Mouse (Mus musculus): ENCODE measurements at regions not wholly inside any gene's neighbourhood (a gene's known extent, or its start where the extent isn't known, plus 50 kb on each side); places are given as distances from the start of the nearest gene placed in this dataset.
A peak's percentile ranks its signal among the peaks of the same experiment; 100 is the strongest.
"Not testable (repeated sequence)": the region's sequence is repeated elsewhere in the genome, so short reads cannot be mapped to it uniquely, and the experiment has no call there.

GRCm38 (mm10) chr4:28064935-28065334 lies 748.0 kb upstream of the Epha7 start:
- Histone ChIP-seq H3K36me3 (no peaks in the 10 kb centered on the region), H3K4me3 (no peak overlapping the region), H3K27ac (no peak overlapping the region), H3K9me3 (no peaks in the 10 kb centered on the region), H3K4me1 (replicated peaks) (no peaks in the 10 kb centered on the region), H3K4me2 (no peak overlapping the region), H3K27me3 (no peaks in the 10 kb centered on the region), H3K9ac (no peak overlapping the region)
- ATAC-seq (ENCODE audit: low FRiP score), result no peak

- no peaks in the 10 kb centered on the region for H3K9me3 ChIP-seq
- H3K36me3 ChIP-seq, result no peaks in the 10 kb centered on the region
- H3K4me3 ChIP-seq, result no peak overlapping the region
- H3K27me3 ChIP-seq, result no peaks in the 10 kb centered on the region
- H3K4me1 ChIP-seq (replicated peaks), result no peaks in the 10 kb centered on the region
- no peak for ATAC-seq (ENCODE audit: low FRiP score)
- no peak overlapping the region for H3K9ac ChIP-seq
- no peak overlapping the region for H3K27ac ChIP-seq
- no peak overlapping the region for H3K4me2 ChIP-seq
- WGBS, result 65% methylated on average over 1 of the region's 1 CpGs
These were observed 747.1 kb upstream of the Epha7 start for GRCm38 (mm10) chr4:28065828-28066227.

DNA sequence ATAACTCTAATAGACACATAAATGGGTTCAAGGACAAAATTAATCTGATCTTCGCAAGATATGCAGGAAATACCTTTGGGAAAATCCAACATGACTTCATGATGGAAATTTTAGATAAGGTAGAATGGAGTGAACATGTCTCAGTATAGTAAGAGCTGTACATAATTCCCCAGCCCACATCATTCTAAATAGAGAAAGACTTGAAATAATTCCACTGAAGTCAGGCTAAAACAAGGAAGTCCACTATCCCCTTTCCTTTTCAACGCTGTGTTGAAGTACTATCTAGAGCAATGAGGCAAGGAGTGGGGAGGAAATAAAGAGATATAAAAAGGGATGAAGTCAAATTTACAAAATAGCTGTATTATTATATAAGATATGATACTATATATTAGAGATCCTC lies 733.9 kb upstream of the Epha7 start:
- no peaks in the 10 kb centered on the region for H3K9me3 ChIP-seq
- H3K4me2 ChIP-seq, result no peak overlapping the region
- H3K9ac ChIP-seq, result no peak overlapping the region
- no peak for ATAC-seq (ENCODE audit: low FRiP score)
- H3K27ac ChIP-seq, result no peak overlapping the region
- no peaks in the 10 kb centered on the region for H3K36me3 ChIP-seq
- H3K27me3 ChIP-seq, result no peaks in the 10 kb centered on the region
- no peaks in the 10 kb centered on the region for H3K4me1 ChIP-seq (replicated peaks)
- H3K4me3 ChIP-seq, result no peak overlapping the region
- 81% methylated on average over 2 of the region's 2 CpGs for WGBS

DNA sequence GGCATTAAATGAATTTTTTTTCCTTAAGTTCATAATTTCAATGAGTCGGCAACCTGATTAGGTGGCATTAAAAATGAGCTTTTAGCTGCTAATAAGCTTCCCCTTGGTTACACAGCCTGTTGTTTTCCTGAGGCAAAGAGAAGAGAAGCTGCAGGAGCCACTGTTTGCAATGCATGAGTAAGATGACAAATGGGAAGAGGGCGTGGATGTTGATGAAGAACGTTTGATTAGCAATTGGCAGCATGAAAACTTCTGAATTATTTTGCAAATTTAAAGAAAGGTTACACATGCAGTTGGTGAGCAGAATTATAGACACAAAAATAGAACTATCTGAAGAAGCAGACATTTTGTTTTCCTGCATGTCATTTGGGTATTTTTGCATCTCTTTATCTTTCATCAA lies 720.1 kb upstream of the Epha7 start:
- Histone ChIP-seq H3K9me3 (no peaks in the 10 kb centered on the region), H3K4me2 (no peak overlapping the region), H3K4me3 (no peak overlapping the region), H3K36me3 (no peaks in the 10 kb centered on the region), H3K4me1 (replicated peaks) (no peaks in the 10 kb centered on the region), H3K27me3 (no peaks in the 10 kb centered on the region), H3K27ac (no peak overlapping the region), H3K9ac (no peak overlapping the region)
- 48% methylated on average over 3 of the region's 3 CpGs for WGBS
- ATAC-seq (ENCODE audit: low FRiP score), result no peak

DNA sequence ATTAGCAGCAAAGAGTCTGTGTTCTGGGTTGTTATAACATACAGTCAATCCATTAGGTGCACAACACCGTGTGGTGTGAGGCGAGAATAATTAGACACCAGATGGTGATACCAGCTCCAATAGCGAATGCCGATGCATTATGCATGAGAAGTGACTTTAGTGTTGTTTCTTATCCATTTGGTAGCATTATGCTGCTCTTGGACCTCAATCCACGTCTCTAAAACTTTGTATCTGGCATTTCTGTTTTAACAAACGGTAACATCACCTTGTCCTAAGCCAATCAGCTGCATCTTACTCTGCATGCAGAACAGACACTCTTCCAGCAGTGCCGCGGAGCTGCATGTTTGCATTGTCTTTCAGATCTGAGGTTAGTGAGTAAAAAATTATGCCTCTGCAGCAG lies 669.8 kb upstream of the Epha7 start:
- WGBS, result 34% methylated on average over 8 of the region's 8 CpGs
- Histone ChIP-seq H3K4me1 (replicated peaks) (0 out of 2 replicates have a peak, but pooled peaks cover 3% of the 10 kb centered on the region), H3K4me2 (peak overlapping the region; percentile 48), H3K9ac (no peak overlapping the region; the same call in 1 of the 2 replicates), H3K9me3 (no peaks in the 10 kb centered on the region), H3K4me3 (peak overlapping the region; percentile 32), H3K36me3 (no peaks in the 10 kb centered on the region), H3K27me3 (no peaks in the 10 kb centered on the region), H3K27ac (0 out of 2 replicates have a peak overlapping the region, but pooled peaks have one; percentile 60)
- ATAC-seq (ENCODE audit: low FRiP score), result peak; percentile 95

GRCm38 (mm10) chr4:28155116-28155515 lies 657.8 kb upstream of the Epha7 start:
- H3K9ac ChIP-seq, result no peak overlapping the region
- ATAC-seq (ENCODE audit: low FRiP score), result no peak
- no peaks in the 10 kb centered on the region for H3K36me3 ChIP-seq
- H3K4me2 ChIP-seq, result no peak overlapping the region
- no peaks in the 10 kb centered on the region for H3K4me1 ChIP-seq (replicated peaks)
- no peak overlapping the region for H3K27ac ChIP-seq
- H3K27me3 ChIP-seq, result no peaks in the 10 kb centered on the region
- H3K4me3 ChIP-seq, result no peak overlapping the region
- 55% methylated on average over 2 of the region's 2 CpGs for WGBS
- H3K9me3 ChIP-seq, result no peaks in the 10 kb centered on the region

DNA sequence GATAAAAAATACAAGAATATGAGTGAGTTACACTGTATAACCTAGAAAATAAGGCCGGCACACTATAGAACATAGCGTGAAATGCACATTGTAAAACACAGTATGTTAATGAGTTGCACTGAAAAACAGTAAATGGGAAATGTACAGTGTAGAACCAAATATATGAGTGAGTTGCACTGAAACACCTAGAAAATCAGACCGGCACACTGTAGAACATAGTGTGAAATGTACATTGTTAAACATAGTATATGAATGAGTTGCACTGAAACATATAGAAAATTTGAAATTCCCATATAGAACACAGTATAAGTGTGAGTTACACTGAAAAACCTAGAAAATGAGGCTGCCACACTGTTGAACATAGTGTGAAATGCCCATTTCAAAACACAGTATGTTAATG lies 636.2 kb upstream of the Epha7 start:
- Histone ChIP-seq H3K36me3 (no peaks in the 10 kb centered on the region), H3K27me3 (no peaks in the 10 kb centered on the region), H3K27ac (no peak overlapping the region), H3K9me3 (peaks cover 3% of the 10 kb centered on the region; the same call in 1 of the 2 replicates), H3K4me3 (no peak overlapping the region), H3K4me2 (no peak overlapping the region), H3K4me1 (replicated peaks) (no peaks in the 10 kb centered on the region), H3K9ac (no peak overlapping the region)
- WGBS, result 67% methylated on average over 3 of the region's 3 CpGs
- peak; percentile 100 for ATAC-seq (ENCODE audit: low FRiP score)

GRCm38 (mm10) chr4:28190861-28191260 lies 622.1 kb upstream of the Epha7 start:
- no peak overlapping the region for H3K27ac ChIP-seq
- H3K4me3 ChIP-seq, result no peak overlapping the region
- no peak overlapping the region for H3K4me2 ChIP-seq
- ATAC-seq (ENCODE audit: low FRiP score), result no peak
- H3K9ac ChIP-seq, result no peak overlapping the region
- WGBS, result 70% methylated on average over 5 of the region's 5 CpGs
- no peaks in the 10 kb centered on the region for H3K9me3 ChIP-seq
- no peaks in the 10 kb centered on the region for H3K27me3 ChIP-seq
- no peaks in the 10 kb centered on the region for H3K36me3 ChIP-seq
- no peaks in the 10 kb centered on the region for H3K4me1 ChIP-seq (replicated peaks)

DNA sequence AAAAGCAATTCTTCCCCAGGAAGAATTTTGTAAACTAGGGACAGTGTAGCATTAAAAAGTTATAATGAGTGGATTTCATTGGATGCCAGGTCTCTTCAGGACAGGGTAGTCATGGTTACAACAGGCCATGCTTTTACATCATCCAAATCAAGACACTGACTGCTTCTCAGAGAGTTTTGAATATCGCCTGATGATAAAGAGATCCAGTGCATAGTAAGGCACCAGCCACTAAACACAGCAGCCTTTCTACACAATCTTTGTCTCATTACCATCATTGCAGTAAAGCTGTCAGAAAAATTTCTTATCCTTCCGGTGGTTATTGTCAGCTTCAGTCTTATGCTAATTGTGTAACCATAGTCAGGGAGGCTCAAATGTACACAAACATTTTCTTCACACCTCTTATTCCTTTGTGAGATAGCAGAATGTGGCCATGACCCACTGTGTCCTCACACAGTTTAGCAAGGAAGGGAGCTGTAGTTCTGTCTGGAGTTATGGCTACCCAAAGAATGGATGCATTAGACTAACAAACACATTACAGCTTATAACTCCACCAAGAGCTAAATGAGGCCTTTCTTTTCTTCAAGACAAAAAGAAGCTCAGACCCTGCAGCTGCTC lies 585.2 kb upstream of the Epha7 start:
- no peak overlapping the region for H3K27ac ChIP-seq
- ATAC-seq (ENCODE audit: low FRiP score), result no peak
- H3K4me3 ChIP-seq, result no peak overlapping the region
- H3K4me1 ChIP-seq (replicated peaks), result no peaks in the 10 kb centered on the region
- H3K36me3 ChIP-seq, result no peaks in the 10 kb centered on the region
- H3K9me3 ChIP-seq, result no peaks in the 10 kb centered on the region
- H3K4me2 ChIP-seq, result no peak overlapping the region
- no peaks in the 10 kb centered on the region for H3K27me3 ChIP-seq
- 34% methylated on average over 2 of the region's 2 CpGs for WGBS
- H3K9ac ChIP-seq, result no peak overlapping the region

GRCm38 (mm10) chr4:28235516-28235915 lies 577.4 kb upstream of the Epha7 start:
- not testable (repeated sequence) for H3K4me1 ChIP-seq (replicated peaks); H3K27ac ChIP-seq; H3K27me3 ChIP-seq; H3K36me3 ChIP-seq; H3K9ac ChIP-seq; ATAC-seq (ENCODE audit: low FRiP score); H3K4me2 ChIP-seq; H3K4me3 ChIP-seq; H3K9me3 ChIP-seq

GRCm38 (mm10) chr4:28242272-28242671 lies 570.7 kb upstream of the Epha7 start:
- H3K27me3 ChIP-seq, result no peaks in the 10 kb centered on the region
- no peak overlapping the region for H3K9ac ChIP-seq
- H3K4me1 ChIP-seq (replicated peaks), result no peaks in the 10 kb centered on the region
- ATAC-seq (ENCODE audit: low FRiP score), result no peak
- WGBS, result 92% methylated on average over 1 of the region's 1 CpGs
- H3K4me3 ChIP-seq, result no peak overlapping the region
- no peaks in the 10 kb centered on the region for H3K9me3 ChIP-seq
- no peaks in the 10 kb centered on the region for H3K36me3 ChIP-seq
- no peak overlapping the region for H3K4me2 ChIP-seq
- no peak overlapping the region for H3K27ac ChIP-seq
